Mouse (Mus musculus) embryonic facial prominence, embryonic 13.5 days (tissue): ENCODE measurements around the gene Kif17. TPM values are rescaled to one million over a fixed set of nuclear protein-coding genes. Genes with fewer than 3 reads are reported as not detected.
A peak's percentile ranks its signal among the peaks of the same experiment; 100 is the strongest.

Source experiments
- ATAC-seq: fragments of 200-750 bp; cut with Nextera tagmentation; 2 replicates; pipeline ENCODE4 v1.8.0; 2017; ENCODE audit warnings: low read depth; ENCODE audit not compliant: insufficient number of reproducible peaks, insufficient read depth, low FRiP score, low TSS enrichment
- H3K27ac ChIP-seq: fragments of 300-500 bp; sonication (generic); 2 replicates; pipeline ENCODE4 v1.5.1; 2015; ENCODE audit warnings: moderate library complexity, mild to moderate bottlenecking, inconsistent platforms
- H3K27me3 ChIP-seq: fragments of 300-500 bp; sonication (generic); 2 replicates; pipeline ENCODE4 v1.6.1; 2015; ENCODE audit warnings: mild to moderate bottlenecking, inconsistent platforms
- H3K36me3 ChIP-seq: fragments of 300-500 bp; sonication (generic); 2 replicates; pipeline ENCODE4 v1.6.1; 2015; ENCODE audit warnings: mild to moderate bottlenecking, inconsistent platforms
- H3K4me1 ChIP-seq: fragments of 300-500 bp; sonication (generic); 2 replicates; pipeline ENCODE4 v1.6.1; 2015; ENCODE audit warnings: inconsistent platforms
- H3K4me2 ChIP-seq: fragments of 300-500 bp; sonication (generic); 2 replicates; pipeline ENCODE4 v1.6.1; 2015; ENCODE audit warnings: moderate library complexity, mild to moderate bottlenecking, inconsistent platforms
- H3K4me3 ChIP-seq: fragments of 300-500 bp; sonication (generic); 2 replicates; pipeline ENCODE4 v1.5.1; 2015; ENCODE audit warnings: mild to moderate bottlenecking, inconsistent platforms
- H3K9ac ChIP-seq: fragments of 300-500 bp; sonication (generic); 2 replicates; pipeline ENCODE4 v1.6.1; 2015; ENCODE audit warnings: mild to moderate bottlenecking, inconsistent platforms
- H3K9me3 ChIP-seq: fragments of 300-500 bp; sonication (generic); 2 replicates; pipeline ENCODE4 v1.6.1; 2016; ENCODE audit warnings: inconsistent platforms
- WGBS: fragments of 180-500 bp; shearing (Covaris S2); methylation state at CpG from one replicate; pipeline ENCODE4 v1.1.7; 2015; ENCODE audit warnings: mixed read lengths; 5-methylcytosine and 5-hydroxymethylcytosine counted together
- polyA plus RNA-seq: library from polyadenylated mRNA; unstranded; fragments of >200 nt; fragmentation: Nextera tagmentation; extraction: Ambion mirVana; gene quantifications from 2 replicates; pipeline ENCODE4 v1.2.1, GENCODE M21; 2015

Kif17 gene
- polyA plus RNA-seq, 1 experiment from 2014 or later, result 1.4 TPM

DNA sequence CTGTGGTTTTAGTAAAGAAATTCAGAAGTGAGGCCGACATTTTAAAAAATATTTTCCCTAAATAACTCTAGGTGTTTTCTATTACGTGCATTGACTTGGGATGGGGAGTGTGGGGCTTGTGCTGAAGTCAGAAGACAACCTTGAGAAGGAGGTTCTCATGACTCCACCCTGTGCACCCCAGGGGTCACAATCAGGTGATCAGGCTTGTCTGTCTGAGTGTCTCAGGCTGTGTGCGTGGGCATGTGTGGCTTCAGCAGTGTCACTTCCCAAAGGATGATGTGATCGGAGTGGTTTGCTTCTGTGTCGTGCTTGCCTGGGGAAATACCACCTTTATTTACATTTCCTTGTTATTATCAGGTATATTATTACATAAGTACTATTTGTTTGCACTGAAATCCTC lies 30.9 kb upstream of the Kif17 start:
- peaks cover 31% of the 10 kb centered on the region for H3K4me1 ChIP-seq
- H3K4me2 ChIP-seq, result no peak overlapping the region; the same call in 1 of the 2 replicates
- H3K27ac ChIP-seq, result no peak overlapping the region

DNA sequence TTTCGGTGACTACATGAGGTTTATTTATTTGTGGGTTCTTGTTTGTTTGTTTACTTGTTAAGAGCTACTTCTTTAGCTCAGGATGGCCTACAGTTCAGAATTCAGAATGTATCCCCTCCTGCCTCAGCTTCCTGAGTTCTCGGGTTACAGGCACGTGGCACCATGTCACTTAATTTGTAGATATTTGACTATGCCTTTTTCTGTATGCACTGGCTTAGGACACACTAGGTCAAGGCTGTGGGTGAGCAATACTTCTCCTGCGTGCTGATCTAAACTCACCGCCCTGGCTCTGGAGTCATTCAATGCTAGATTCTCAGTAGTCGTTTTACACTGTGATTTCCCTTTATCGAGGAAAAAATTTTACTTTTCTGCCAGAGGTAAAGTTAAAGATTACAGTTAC lies 29.5 kb upstream of the Kif17 start:
- H3K9ac ChIP-seq, result no peak overlapping the region
- ATAC-seq, result no peak
- no peaks in the 10 kb centered on the region for H3K9me3 ChIP-seq
- no peak overlapping the region for H3K27ac ChIP-seq
- no peak overlapping the region for H3K4me2 ChIP-seq
- 89% methylated on average over 7 of the region's 7 CpGs for WGBS
- peaks cover 47% of the 10 kb centered on the region for H3K36me3 ChIP-seq
- peaks cover 27% of the 10 kb centered on the region for H3K4me1 ChIP-seq
- no peaks in the 10 kb centered on the region for H3K27me3 ChIP-seq
- H3K4me3 ChIP-seq, result no peak overlapping the region

More for the DNA sequence above, 30.9 kb upstream of the Kif17 start:
- H3K9ac ChIP-seq, result 0 out of 2 replicates have a peak overlapping the region, but pooled peaks have one; percentile 11
- no peaks in the 10 kb centered on the region for H3K9me3 ChIP-seq
- no peaks in the 10 kb centered on the region for H3K27me3 ChIP-seq
- no peak overlapping the region for H3K4me3 ChIP-seq
- WGBS, result 88% methylated on average over 5 of the region's 5 CpGs
- no peak for ATAC-seq
- H3K36me3 ChIP-seq, result peaks cover 35% of the 10 kb centered on the region

DNA sequence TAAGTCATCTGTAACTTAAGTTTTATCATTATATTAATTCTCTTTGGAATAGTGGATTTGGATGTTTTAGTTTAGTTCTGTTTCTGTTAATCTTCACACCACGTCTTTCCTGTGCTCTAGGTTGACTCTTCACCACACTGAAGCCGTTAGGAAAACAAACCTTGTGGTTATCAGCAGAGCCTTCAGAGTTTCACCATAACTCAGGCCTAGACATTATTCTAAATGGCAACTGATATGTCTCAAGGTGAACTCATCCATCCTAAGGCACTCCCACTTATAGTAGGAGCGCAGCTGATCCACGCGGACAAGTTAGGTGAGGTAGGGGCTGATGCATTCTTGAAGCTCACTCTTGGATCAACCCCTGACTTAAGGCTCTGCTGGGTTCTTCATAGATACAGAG lies 28.8 kb upstream of the Kif17 start:
- Histone ChIP-seq H3K36me3 (peaks cover 54% of the 10 kb centered on the region), H3K4me2 (no peak overlapping the region), H3K9me3 (no peaks in the 10 kb centered on the region), H3K9ac (no peak overlapping the region), H3K27ac (no peak overlapping the region), H3K4me3 (no peak overlapping the region), H3K27me3 (no peaks in the 10 kb centered on the region), H3K4me1 (peaks cover 25% of the 10 kb centered on the region)
- no peak for ATAC-seq
- WGBS, result 87% methylated on average over 5 of the region's 5 CpGs

DNA sequence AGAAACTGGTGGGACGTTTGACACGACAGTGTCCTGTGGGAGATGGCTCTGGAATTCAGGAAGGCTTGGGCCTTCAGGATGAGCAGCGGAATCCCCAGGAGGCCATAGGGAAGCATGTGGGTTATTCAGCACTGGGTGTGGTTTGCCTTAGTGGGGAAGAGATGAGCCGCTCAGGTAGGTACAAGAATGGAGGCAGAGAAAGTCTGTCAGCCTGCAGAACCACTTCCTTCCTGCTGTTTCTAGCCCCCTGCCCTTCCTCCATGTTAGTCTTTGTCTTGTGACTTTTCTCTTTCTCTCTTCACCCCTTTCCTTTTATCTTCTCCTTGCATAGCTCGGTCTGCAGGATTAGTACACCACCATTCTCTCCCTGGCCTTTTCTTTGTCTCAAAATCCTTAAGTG lies 27.8 kb upstream of the Kif17 start:
- no peaks in the 10 kb centered on the region for H3K9me3 ChIP-seq
- no peak overlapping the region for H3K4me2 ChIP-seq
- no peak overlapping the region for H3K9ac ChIP-seq
- H3K27me3 ChIP-seq, result no peaks in the 10 kb centered on the region
- no peak overlapping the region for H3K27ac ChIP-seq
- peaks cover 61% of the 10 kb centered on the region for H3K36me3 ChIP-seq
- H3K4me3 ChIP-seq, result no peak overlapping the region
- ATAC-seq, result no peak
- 78% methylated on average over 5 of the region's 5 CpGs for WGBS
- H3K4me1 ChIP-seq, result peaks cover 25% of the 10 kb centered on the region

DNA sequence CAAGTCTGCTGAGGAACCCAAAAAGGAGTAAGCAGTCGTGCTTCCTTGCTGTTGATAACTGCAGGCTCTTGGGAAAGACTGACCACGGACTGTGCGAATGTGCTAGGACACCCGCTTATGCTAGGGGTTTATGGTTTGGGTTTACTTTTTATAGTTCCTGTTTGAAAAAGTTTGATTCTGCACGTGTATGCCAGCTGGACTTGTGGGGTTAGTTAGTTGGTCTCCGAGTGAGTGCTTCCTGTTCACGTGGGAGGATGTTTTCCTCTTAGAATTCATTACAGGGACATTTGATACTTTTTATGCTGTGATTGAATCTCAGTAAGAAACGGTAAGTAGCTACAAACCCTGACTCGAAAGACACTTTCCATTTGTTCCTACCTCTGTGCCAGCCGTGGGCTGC lies 26.6 kb upstream of the Kif17 start:
- Histone ChIP-seq H3K9me3 (no peaks in the 10 kb centered on the region), H3K4me3 (no peak overlapping the region), H3K27me3 (no peaks in the 10 kb centered on the region), H3K4me1 (peaks cover 15% of the 10 kb centered on the region), H3K27ac (no peak overlapping the region), H3K9ac (no peak overlapping the region), H3K36me3 (peaks cover 74% of the 10 kb centered on the region), H3K4me2 (no peak overlapping the region)
- WGBS, result 68% methylated on average over 10 of the region's 10 CpGs
- ATAC-seq, result no peak

DNA sequence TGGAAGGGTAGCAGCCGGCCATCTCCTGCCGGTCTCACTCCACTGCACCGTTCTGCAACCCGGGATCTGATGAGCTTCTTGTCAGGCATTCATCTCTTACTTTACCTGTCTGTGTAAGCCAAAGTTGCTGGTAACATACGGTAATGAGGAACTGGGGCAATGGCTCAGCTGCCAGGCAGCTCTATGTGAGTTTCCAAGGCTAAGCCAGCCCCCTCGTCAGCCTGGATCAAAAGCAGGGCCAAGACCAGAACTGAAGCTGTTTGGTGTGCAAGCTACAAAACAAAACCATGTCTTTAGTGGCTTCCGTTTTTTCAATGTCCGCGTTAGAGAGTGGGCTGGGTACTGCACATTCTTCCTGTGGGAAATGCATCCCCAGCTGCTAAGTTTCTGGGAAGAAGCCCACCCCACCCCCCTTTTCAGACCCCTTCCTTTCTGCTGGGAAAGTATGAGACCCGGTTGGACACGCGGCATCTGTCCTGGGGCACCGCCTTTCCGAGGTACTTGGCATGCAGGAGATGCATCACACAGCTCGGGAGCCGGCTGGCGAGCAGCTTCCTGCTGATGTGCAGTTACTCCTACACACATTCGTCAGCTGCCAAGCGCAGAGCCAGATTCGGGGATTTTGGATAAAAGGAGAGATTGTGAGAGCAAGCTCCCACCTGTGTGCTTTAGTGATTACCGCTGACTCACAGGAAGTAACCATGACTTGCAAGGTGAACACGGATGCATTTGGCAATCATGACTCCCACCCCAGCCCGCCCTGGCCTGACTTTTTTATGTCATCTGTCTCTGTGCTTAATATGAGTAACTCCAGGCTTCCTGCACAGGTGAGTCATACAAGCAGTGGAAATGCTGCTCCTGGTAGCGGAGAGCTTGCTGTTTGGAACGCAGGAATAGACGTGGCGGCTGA lies 3.2 kb upstream of the Kif17 start:
- Histone ChIP-seq H3K9ac (no peak overlapping the region), H3K27me3 (peaks cover 25% of the 10 kb centered on the region), H3K4me3 (no peak overlapping the region), H3K4me2 (no peak overlapping the region), H3K9me3 (no peaks in the 10 kb centered on the region), H3K27ac (no peak overlapping the region; the same call in 1 of the 2 replicates), H3K36me3 (peaks cover 57% of the 10 kb centered on the region), H3K4me1 (peaks cover 27% of the 10 kb centered on the region)
- WGBS, result 78% methylated on average over 27 of the region's 27 CpGs
- no peak for ATAC-seq

DNA sequence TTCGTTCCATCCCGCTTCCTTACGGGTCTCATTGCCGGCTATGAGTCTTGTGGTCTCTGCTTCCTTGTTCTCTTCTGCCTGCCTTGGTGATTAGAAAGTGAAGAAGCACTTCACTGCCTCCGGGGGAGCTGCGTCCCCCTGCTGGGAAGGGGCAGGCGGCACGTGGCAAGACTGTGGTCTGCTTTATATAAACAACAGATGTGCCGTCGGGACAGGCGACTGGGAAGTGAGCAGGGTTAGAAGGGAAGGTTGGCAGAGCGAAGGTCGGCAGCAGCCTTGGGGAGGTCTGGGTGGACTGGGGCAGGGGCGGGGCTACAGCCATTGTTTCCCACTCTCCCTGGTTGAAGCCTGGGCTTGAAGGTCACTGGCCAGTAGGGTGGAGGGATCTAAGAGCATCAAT lies 1.6 kb downstream of the Kif17 start:
- H3K4me2 ChIP-seq, result peak overlapping the region; percentile 100
- H3K4me3 ChIP-seq, result peak overlapping the region; percentile 32
- peaks cover 9% of the 10 kb centered on the region for H3K36me3 ChIP-seq
- WGBS, result 0% methylated on average over 14 of the region's 14 CpGs
- H3K9me3 ChIP-seq, result no peaks in the 10 kb centered on the region
- ATAC-seq, result no peak
- peaks cover 37% of the 10 kb centered on the region for H3K27me3 ChIP-seq
- peak overlapping the region; percentile 37; the same call in 1 of the 2 replicates for H3K9ac ChIP-seq
- H3K4me1 ChIP-seq, result peaks cover 36% of the 10 kb centered on the region
- H3K27ac ChIP-seq, result no peak overlapping the region

DNA sequence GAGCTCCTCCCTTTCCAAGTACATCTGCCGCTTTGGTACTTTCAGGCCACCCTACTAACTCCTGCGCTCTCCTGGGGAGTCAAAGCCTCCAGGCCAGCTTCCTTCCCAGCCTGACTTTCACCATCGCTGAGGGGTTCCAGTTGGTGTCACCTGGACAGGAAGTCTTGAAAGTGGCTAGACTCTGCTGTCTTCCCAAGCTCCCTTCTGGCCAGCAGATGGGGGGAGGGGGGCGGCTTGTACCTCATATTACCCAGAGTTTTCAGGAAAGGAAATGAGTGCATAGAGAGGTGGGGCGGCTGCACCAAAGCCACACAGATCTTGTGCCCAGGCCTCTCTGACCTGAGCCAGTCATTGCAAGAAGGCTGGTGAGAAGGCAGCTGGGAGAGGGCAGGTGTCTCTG lies 2.0 kb downstream of the Kif17 start:
- 16% methylated on average over 5 of the region's 5 CpGs for WGBS
- H3K27ac ChIP-seq, result no peak overlapping the region
- no peaks in the 10 kb centered on the region for H3K9me3 ChIP-seq
- peak overlapping the region; percentile 37; the same call in 1 of the 2 replicates for H3K9ac ChIP-seq
- H3K36me3 ChIP-seq, result peaks cover 5% of the 10 kb centered on the region
- H3K4me2 ChIP-seq, result peak overlapping the region; percentile 100
- ATAC-seq, result no peak
- peaks cover 37% of the 10 kb centered on the region for H3K27me3 ChIP-seq
- H3K4me1 ChIP-seq, result peaks cover 36% of the 10 kb centered on the region
- H3K4me3 ChIP-seq, result peak overlapping the region; percentile 32

DNA sequence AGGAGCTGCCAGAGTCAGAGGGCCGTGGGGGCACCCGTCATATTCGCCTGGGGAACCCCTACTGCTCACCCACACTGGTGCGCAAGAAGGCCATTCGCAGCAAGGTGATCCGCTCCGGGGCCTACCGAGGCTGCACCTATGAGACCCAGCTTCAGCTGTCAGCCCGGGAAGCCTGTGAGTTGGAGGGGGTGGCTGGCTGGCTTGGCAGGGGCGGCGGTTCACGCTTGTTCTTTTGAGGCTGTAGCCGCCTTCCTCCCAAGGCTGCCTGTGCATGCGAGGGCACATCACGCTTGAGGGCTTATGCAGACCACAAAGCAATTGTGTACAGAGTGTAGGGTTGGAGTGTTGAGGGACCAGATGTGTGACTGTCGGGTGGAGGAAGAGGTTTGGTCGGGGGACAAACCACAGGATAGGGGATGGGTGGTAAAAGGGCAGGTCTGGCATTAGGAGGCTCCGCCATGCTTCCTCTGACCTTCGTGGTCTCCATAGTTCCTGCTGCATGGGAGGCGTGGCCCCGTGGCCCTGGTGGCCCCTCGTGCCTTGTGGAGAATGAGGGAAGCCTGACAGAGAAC lies 7.0 kb downstream of the Kif17 start:
- Histone ChIP-seq H3K9me3 (no peaks in the 10 kb centered on the region), H3K36me3 (no peaks in the 10 kb centered on the region), H3K27ac (no peak overlapping the region), H3K9ac (no peak overlapping the region), H3K4me1 (peaks cover 10% of the 10 kb centered on the region), H3K4me3 (no peak overlapping the region), H3K27me3 (peaks cover 10% of the 10 kb centered on the region), H3K4me2 (no peak overlapping the region)
- ATAC-seq, result no peak
- 79% methylated on average over 22 of the region's 22 CpGs for WGBS

DNA sequence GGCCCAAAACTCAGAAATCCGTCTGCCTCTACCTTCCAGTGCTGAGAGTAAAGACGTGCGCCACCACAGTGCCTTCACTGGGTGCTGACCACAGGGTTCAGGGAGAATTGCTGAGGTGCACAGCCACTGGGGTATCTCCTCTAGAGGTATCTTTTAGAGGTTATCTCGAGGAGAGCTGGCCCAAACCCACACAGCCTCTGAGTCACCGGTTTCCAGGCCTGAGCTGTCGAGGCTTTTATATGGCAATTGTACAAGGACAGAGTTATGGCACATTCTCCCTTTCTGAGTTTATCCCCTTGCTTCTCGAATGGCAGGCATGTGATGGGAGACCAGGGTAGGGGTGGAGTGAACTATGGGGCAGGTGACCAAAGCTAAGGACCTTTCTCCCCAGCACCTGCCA lies 8.4 kb downstream of the Kif17 start:
- 78% methylated on average over 7 of the region's 7 CpGs for WGBS
- Histone ChIP-seq H3K4me1 (peaks cover 7% of the 10 kb centered on the region), H3K9me3 (no peaks in the 10 kb centered on the region), H3K36me3 (no peaks in the 10 kb centered on the region), H3K4me3 (no peak overlapping the region), H3K9ac (no peak overlapping the region), H3K27ac (no peak overlapping the region), H3K27me3 (peaks cover 9% of the 10 kb centered on the region; the same call in 1 of the 2 replicates), H3K4me2 (no peak overlapping the region)
- no peak for ATAC-seq

DNA sequence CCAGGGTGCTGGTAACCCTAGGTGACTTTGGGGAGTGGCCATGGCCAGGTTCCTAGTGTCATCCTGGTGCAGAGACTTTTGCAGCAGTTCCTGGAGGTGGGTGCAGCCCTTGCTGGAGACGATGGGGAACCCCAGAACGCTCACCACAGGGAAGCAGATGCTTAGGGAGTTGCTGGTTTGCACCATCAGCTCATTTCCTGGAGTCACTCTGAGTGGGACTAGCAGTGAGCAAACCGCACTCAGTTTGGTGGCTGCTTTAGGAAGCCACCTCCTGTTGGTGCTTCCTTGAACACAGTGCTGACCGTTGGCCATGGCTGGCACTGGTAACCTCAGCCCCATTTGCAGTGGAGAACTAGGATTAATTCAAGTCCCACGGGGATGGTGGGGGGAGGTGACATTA lies 9.2 kb downstream of the Kif17 start:
- 84% methylated on average over 5 of the region's 5 CpGs for WGBS
- no peak for ATAC-seq
- H3K36me3 ChIP-seq, result no peaks in the 10 kb centered on the region
- H3K27me3 ChIP-seq, result peaks cover 17% of the 10 kb centered on the region
- no peak overlapping the region for H3K9ac ChIP-seq
- H3K27ac ChIP-seq, result no peak overlapping the region
- no peaks in the 10 kb centered on the region for H3K9me3 ChIP-seq
- H3K4me1 ChIP-seq, result peaks cover 7% of the 10 kb centered on the region
- H3K4me3 ChIP-seq, result no peak overlapping the region
- H3K4me2 ChIP-seq, result no peak overlapping the region
